Mouse (Mus musculus): ENCODE data around the gene Ccdc84.
"Not testable (repeated sequence)": the region's sequence is repeated elsewhere in the genome, so short reads cannot be mapped to it uniquely, and the experiment has no call there.

The Ccdc84 gene

DNA sequence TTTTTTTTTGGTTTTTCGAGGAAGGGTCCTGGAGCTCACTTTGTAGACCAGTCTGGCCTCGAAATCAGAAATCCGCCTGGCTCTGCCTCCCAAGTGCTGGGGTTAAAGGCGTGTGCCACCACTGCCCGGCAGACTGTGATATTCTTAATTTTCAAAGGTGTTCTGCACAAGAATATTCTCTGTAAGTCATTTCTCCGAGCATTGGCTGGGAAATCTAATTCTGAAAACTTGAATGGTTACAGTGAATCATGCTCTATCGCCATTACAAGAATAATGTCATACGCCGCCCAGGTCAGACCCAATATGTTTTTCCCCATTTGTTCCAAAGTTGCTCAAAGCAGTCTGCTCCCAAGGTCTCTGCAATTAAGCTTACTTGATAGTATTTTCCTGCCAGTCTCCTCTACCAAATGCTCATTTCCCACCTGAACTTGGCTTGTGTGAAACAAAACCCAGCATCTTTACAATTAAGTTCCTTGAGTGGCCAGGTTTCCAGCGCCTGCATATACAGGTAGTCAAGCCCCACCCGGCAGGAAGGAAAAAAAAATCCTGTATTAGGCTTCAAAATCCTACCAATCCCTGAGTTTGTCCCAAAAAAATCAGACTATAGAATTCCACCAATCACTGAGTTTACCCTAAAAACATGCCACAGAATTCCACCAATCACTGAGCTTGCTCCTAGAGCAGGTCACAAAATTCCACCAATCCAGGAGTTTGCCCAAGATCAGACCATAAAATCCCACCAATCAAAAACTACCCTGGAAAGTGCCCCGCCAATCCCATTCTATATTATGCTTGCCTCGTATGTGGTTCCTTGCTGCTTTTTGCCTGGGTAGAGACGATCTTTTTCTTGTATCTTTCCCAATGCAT lies at the start of gene Ccdc84:
Gene Ccdc84 (minus strand): TSS at position 51 of the 867 bp plus-strand sequence.
- DNase-seq (ENCODE audit: inconsistent ontology term): no peak

DNA sequence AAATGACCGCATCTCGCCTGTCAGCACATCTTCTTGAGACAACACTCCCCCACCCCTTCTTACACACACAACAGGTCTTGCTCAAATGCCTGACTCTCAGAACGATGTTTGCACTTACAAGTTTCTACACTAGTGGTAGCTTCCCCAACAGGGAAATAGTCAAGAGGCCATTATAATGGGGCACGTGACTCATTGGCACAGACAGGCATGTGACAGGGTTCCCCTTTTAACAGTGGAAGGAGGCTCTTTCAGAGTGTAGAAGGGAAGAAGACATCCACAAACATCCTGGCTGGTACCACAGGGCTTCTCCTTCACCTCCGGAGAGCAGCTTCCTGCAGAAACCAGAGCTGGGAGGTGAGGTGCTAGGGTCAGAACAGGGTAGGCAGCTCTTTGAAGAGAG lies 43.6 kb upstream of the Ccdc84 start:
- DNase-seq (ENCODE audit: inconsistent ontology term): no peak

DNA sequence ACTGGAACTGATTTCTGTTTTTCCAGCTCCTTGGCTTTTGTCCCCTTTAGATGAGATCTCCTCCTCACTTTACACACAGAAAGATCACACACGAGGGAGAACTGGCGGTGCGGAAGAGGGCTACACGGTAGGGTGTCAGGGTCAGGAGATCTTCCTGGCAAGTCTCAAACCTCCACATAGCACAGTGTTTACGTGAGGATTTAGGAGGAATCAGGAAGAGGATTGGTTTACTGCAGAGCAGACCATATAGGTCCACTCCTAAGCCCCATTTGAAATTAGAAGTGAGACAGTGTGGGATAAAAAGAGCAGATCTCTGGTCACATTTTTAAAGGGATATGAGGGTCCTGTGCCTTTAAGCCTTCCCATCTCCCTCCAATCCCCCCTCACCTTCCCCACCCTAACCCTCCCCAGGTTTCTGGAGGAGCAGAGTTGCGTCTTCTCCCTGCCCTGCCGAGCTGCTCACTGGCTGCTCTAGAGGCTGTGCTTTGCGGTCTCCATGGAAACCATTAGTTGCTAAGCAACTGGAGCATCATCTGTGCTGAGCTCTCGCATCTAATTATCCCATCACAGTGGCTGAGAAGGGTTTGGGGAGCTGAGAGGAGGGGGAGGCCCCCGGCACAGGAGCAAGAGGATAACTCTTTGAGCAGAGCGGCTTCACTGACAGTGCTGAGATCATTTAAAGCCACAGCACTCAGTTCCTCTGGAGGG lies 38.8 kb upstream of the Ccdc84 start:
- DNase-seq (ENCODE audit: inconsistent ontology term): peak; percentile 68

DNA sequence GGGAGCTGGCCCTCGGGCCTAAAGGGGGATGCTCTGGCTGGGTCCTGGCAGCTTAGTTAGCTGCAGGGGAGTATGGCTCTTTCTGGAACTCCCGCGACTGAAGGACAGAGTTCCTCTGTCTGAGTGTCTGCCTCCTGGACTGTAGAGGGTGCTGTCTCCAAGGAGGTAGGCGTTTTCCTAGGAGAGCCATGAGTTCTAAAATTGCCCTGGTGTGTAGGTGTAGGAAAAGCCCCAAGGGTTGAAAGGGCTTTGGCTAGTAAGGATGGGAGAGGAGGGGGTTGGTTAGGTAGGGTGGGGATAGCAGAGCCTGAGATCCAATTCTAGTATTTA lies 36.5 kb upstream of the Ccdc84 start, which contains the start of gene Upk2:
Gene Upk2 (minus strand): TSS at position 86 of the 330 bp plus-strand sequence.
- DNase-seq (ENCODE audit: inconsistent ontology term): no peak

DNA sequence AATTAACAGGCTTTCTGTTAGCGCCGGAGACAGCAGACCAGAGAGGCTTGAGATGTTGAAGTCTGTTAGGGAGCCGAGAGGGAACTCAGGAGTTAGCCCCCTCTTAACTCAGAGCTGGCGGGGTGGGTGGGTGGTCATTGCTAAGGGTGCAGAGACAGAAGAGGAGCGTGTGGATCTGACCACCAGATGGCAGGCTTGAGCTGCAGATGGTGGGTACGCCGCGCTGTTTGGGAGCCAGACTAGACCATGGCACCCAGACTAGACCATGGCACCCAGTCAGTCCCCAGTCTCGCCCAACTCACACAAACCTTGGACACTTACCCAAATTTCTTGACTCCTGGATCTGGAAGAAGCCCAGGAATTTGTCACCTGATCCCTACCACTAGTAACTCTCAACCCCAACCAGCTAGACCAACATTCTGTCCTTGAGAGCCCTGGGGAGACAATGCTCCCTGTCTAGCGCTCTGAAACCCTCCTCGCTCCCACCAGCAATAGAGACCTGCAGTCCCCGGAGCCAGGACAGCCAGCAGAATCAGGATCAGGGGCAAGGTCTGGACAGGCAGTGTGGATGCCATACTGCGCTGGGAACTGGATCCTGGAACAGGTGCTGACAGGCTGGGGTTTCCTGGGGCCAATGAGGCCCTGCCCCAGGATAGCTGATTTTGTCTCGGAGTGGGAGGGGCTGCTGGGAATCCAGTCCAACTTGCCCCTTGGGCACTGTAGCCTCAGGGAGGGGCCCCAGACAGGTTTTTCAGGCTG lies 35.9 kb upstream of the Ccdc84 start:
- DNase-seq (ENCODE audit: inconsistent ontology term): peak; percentile 64

DNA sequence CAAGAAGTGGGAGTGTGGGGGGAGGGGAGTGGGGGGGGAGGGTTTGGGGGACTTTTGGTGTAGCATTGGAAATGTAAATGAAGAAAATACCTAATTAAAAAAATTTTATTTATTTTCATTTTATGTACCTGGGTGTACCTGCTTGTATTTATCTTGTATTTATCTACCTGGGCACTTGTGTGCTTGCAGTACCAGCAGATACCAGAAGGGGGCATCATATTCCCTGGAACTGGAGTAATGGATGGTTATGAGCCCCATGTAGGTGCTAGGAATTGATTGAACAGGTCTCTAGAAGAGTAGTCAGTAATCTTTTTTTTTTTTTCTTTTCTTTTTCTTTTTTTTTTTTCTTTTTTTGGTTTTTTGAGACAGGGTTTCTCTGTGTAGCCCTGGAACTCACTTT lies 32.0 kb upstream of the Ccdc84 start:
- DNase-seq (ENCODE audit: inconsistent ontology term): no peak

DNA sequence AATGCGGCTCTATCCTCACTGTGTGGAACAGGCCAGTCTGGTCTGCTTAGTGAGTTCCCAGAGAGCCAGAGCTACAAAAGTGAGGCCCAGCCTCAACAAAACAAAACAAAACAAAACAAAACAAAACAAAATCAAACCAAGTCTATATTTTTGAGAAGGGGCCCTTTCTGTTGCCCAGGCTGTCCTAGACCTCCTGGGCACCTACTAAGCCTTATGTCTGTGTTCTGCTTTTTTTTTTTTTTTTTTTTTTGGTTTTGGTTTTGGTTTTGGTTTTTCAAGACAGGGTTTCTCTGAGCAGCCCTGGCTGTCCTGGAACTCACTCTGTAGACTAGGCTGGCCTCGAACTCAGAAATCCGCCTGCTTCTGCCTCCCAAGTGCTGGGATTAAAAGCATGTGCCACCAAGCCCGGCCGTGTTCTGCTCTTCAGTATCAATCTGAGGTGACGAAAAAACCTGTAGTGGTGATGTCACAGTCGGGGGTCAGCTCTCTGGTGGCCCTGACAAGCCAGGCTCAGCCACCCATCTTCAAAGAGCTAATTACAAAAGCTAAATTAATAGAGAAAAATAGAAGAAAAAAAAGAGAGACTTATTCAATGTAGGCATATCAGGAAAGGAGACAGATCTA lies 26.1 kb upstream of the Ccdc84 start:
- not testable (repeated sequence) for DNase-seq (ENCODE audit: inconsistent ontology term)

DNA sequence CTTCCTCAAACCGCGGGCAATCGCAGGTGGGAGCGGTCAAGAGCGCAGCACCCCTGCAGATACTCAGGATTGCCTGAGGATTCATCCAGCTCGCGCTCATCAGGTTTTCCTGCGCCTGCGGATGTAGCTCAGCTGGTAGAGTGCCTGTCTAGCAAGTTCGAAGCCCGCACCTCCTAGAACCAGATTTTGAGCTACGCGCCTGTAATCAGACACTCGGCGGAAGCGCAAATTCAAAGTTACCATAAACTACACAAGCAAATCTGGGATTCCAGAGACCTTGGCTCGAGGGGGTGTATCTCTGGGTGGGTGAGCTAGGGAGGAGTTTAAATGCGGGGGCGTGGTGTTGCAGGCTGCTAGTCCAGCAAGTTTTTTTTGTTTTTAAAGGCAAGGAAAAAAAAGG lies 22.6 kb upstream of the Ccdc84 start, which contains the start of gene Foxr1:
Gene Foxr1 (minus strand): TSS at position 176 of the 400 bp plus-strand sequence.
- no peak for DNase-seq (ENCODE audit: inconsistent ontology term)

DNA sequence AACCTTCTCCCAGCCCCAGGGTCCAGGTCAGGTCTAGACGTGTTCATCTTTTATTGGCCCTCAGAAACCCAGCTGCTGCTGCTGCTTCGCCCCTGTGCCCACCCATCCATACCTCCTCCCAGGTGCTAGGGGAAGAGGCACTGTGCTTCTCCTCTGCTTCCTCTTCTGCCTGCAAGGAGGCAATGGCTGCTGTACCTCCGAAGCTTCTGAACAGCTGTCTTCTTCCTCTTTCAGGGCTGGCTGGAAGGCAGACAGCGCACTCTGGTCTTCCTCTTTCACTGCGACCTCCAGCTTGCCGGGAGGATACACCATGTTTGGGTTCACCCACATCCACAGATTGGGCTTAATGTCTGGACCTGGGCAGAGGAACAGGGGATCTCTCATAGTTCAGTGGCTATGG lies 17.4 kb upstream of the Ccdc84 start:
- no peak for DNase-seq (ENCODE audit: inconsistent ontology term)

DNA sequence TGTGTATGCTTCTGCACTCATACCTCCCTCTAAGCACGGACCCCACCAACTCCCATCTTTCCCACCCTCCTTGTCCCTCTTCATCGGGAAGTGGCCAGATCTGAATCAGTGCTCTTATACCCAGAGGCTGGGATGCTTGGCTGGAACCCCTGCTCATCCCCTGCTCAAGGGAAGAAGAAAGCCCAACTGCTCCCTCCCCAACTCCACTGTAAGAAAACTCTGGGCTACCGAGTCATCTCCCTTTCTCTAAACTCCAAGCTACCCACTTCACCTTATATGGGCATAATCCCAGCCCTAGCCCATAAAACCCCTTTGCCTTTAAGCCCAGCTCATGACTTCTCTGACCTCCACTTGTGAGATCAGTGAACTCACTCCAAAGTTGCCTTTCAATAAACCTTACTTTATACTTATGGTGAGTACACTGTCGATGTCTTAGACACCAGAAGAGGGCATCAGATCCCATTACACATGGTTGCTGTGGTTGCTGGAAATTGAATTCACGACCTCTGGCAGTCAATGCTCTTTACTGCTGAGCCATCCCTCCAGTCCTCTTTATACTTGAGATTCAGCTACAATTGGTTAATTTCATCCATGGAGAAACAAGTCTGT lies 14.3 kb upstream of the Ccdc84 start:
- DNase-seq (ENCODE audit: inconsistent ontology term): no peak

DNA sequence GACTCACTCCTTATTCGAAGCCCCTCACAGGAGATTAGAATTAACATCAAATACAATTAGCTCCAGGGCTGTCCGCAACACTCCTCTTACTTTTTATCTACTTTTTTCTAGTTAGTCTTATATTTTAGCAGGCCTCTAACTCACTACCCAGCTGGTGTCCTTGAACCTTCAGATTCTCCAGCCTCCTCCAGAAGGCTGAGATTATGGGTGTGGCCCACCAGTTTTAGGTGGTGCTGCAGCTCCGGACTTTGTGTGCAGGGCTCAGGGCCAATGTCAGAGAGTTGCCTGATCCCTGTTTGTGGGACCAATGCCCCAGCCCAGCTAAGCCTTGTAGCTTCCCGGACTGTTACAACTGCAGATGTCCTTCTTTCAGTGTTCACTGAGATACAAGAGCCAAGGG lies 5.2 kb upstream of the Ccdc84 start:
- DNase-seq (ENCODE audit: inconsistent ontology term): no peak

DNA sequence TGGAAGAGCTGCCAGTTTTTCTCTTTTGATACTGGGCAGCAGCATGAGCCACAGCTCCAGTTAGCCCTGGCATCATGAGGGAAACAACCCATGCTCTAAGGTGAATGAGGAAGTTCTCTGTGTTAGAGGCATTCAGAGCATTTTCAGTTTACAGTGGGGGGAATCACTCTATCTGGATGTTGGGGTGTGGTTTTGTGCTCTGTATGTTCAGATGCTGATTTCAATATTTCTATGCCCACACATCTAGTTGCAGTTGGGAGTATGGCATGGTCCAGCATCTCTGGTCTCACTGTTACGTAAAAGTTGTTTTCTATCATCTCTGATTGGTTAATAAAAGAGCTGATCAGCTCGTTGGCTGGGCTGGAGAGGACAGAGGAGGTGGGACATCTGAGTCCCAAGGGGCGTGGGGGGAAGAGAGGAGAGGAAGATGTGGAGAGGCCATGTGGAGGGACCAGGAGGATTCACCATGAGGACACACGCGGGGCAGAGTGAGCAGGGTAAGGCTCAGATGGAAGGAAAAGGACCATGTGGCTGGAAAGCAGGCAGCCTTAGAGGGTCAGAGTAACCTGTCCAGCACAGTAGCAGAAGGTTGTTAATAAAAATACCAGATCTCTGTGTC lies 2.0 kb upstream of the Ccdc84 start:
- DNase-seq (ENCODE audit: inconsistent ontology term): no peak

DNA sequence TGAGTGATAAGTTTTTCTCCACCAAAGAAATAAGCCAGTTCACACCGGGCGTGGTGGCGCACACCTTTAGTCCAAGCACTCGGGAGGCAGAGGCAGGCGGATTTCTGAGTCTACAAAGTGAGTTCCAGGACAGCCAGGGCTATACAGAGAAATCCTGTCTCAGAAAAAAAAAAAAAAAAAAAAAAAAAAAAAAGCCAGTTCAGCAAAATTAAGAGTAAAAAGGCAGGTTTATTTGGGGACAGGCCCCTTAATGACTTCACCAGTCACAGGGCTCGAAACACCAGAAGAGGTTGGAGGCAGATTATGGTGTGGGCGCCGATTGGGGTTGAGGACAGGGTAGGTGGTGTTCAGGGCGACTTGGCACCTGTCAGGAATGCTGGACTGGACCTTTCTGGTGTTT lies 1.4 kb upstream of the Ccdc84 start:
- DNase-seq (ENCODE audit: inconsistent ontology term): not testable (repeated sequence)

DNA sequence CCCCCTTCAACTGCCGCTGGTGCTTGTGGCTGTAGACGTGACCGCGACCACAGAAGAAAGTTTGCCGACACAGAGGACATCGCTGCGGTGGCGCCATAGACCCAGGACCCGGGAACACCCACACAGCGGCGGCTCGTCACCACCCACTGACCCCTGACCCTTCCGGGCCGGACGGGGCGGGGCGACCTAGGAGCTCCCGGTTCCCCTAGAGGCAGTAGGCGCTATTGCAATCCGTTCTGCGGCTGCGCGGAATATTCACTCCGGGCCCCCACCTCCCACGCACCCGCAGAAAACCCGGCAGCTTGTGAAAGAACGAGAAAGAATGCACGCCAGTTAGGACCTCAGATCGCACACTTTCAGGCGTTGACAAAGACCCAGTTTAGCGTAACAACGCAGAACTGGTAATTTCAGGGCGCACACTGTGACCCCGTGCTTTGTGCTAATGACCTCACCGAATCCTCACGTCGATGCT lies 441 bp downstream of the Ccdc84 start:
- DNase-seq (ENCODE audit: inconsistent ontology term): peak; percentile 97

DNA sequence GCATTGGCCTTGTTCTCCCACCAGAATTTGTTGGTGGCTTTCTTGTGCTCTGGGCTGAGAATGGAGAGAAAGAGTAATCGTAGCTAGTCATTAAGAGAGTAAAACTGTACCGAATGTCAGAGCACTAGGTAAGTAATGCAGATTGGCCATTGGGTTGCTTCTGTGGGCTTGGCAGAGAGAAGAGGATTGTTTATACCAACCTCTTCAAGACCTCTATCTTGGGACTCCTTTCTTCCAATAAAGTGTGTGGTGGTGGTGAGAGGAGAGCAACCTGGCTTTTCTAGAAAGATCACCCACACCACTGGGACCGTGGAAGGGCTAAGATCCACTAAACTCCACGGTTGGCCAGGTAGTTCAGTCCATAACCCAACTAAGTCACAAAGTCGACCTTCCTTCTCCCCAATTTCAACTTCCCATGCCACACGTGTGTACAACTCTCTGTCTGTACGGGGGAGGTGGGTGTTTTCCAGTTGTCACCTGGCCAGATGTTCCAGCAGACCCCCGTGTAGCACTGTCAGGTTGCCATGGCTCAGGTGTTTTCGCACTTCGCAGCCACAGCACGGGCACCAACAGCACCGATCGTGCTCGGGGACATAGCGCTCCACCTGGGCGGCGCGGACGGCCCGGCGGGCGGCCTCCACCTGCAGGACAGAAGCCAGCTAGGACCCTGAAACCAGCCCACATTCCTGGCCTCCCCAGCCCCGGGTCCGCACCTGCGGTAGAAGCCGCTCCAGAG lies 1.0 kb downstream of the Ccdc84 start:
- DNase-seq (ENCODE audit: inconsistent ontology term): no peak

DNA sequence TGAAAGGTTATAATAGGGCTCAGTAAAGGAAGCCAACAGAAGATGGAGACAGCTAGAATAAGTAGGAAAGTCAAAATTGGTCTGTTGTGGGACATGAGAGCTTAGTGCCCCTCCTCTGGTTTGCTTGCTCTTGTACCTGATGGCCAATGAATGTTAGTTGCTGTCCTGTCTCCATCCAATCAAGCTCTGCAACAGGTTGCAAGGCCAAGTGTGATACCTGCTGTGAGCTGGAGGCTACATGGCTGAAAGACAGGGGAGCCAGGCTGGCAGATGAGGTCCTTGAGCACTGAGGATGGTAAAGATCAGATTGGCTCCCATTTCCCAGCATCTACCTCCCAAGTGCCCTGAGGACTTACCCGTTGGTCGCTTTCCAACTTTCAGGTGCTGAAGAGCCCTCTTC lies 5.6 kb downstream of the Ccdc84 start:
- DNase-seq (ENCODE audit: inconsistent ontology term): no peak

DNA sequence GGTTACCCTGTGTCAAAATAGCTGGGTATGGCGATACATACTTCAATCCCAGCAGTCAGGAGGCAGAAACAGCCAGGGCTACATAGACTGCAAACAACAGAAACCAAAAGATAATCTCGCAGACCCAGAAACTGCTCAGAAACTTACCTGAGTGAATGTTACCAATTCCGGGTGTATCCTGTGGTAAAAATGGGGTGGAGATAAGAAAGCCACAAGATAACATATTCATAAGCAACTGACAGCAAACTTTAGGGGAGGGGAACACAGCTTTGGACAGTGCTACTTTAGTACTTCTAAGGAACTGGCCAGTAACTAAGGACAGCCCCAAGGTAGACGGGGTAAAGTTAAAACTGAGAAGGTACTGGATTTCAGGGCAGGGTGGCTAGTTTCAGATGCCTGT lies 6.1 kb downstream of the Ccdc84 start:
- DNase-seq (ENCODE audit: inconsistent ontology term): no peak

DNA sequence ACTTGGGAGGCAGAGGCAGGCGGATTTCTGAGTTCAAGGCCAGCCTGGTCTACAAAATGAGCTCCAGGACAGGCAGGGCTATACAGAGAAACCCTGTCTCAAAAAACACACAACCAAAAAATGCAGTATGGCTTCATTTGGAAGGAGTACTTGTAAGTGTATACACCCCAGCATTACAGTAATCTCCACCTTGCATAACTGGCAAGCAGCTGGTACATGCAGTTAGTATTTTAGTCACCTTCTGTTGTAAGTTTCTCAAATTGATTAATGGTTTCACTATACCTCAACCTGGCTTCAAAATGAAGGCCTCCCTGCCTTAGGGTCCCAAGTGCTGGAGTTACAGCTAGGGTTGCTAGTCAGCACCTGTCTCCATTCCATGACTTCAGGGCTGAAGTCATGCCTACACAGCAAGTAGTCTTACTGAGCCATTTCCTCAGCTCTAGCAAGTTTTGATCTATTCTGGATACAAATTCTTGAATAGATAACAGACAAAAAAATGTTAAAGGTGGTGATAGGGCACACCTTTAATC lies 6.7 kb downstream of the Ccdc84 start:
- DNase-seq (ENCODE audit: inconsistent ontology term): no peak

DNA sequence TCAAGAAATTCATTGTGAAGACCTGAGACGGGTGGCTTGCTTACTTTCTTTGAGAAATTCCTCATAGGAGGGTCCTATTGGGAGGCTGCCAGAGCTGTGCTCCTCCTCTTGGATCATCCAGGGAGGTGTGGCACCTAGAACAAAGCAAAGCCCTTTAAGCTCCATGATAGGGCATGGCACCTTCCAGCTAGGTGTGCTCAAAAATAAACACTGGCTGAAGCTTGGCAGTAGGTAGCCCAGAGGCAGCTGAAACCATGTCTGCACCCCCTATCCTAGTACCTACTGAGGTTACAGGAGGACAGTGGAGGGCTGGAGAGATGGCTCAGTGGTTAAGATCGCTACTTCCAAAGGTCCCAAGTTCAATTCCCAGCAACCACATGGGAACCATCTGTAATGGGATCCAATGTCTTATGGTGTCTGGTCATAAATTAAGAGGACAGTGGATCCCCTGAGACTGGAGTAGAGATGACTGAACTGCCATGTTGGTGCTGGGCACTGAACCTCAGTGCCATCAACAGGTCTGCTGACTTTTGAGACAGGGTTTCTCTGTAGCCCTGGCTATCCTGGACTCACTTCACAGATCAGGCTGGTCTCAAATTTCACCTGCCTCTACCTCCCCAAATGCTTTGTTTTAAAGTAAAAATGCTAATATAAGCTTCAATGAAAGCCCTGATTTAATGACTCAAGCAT lies 7.6 kb downstream of the Ccdc84 start:
- DNase-seq (ENCODE audit: inconsistent ontology term): no peak

Data from Muller cell, postnatal 12 days (primary cell).